Mouse (Mus musculus) hindbrain, embryonic 10.5 days (tissue): ENCODE data around the gene Zfp667. TPM values are rescaled to one million over a fixed set of nuclear protein-coding genes. Genes with fewer than 3 reads are reported as not detected.
A peak's percentile ranks its signal among the peaks of the same experiment; 100 is the strongest.
"Not testable (repeated sequence)": the region's sequence is repeated elsewhere in the genome, so short reads cannot be mapped to it uniquely, and the experiment has no call there.

Experiments used
- DNase-seq: peaks from one replicate; pipeline ENCODE4 v3.0.0-alpha.2; 2017; ENCODE audit warnings: low spot score
- H3K27ac ChIP-seq: fragments of 300-500 bp; sonication (generic); 2 replicates; pipeline ENCODE4 v1.5.1; 2016; ENCODE audit warnings: mild to moderate bottlenecking, moderate library complexity
- H3K27me3 ChIP-seq: fragments of 300-500 bp; sonication (generic); 2 replicates; pipeline ENCODE4 v1.6.1; 2016; ENCODE audit warnings: mild to moderate bottlenecking; ENCODE audit not compliant: poor library complexity, insufficient read depth, severe bottlenecking
- H3K36me3 ChIP-seq: fragments of 300-500 bp; sonication (generic); 2 replicates; pipeline ENCODE4 v1.6.1; 2016; ENCODE audit warnings: mild to moderate bottlenecking, moderate library complexity
- H3K4me1 ChIP-seq: fragments of 300-500 bp; sonication (generic); replicated peaks from 2 replicates; pipeline ENCODE4 v1.6.1; 2016; ENCODE audit warnings: mild to moderate bottlenecking
- H3K4me3 ChIP-seq: fragments of 300-500 bp; sonication (generic); 2 replicates; pipeline ENCODE4 v1.5.1; 2016; ENCODE audit warnings: mild to moderate bottlenecking, moderate library complexity
- H3K9me3 ChIP-seq: fragments of 300-500 bp; sonication (generic); 2 replicates; pipeline ENCODE4 v1.6.1; 2016; ENCODE audit warnings: mild to moderate bottlenecking, moderate library complexity
- WGBS: fragments of 180-500 bp; shearing (Covaris S2); methylation state at CpG from one replicate; pipeline ENCODE4 v1.1.7; 2016; 5-methylcytosine and 5-hydroxymethylcytosine counted together
- polyA plus RNA-seq: library from polyadenylated mRNA; unstranded; fragments of >200 nt; fragmentation: Nextera tagmentation; extraction: Ambion mirVana; gene quantifications from 2 replicates; pipeline ENCODE4 v1.2.1, GENCODE M21; 2016

Gene Zfp667
- polyA plus RNA-seq, 1 experiment from 2014 or later = 9.6 TPM

GRCm38 (mm10) chr7:6265695-6266094, 20.7 kb upstream of the Zfp667 start:
- 63% methylated on average over 8 of the region's 8 CpGs for WGBS
- Histone ChIP-seq H3K9me3 (peaks cover 3% of the 10 kb centered on the region; the same call in 1 of the 2 replicates), H3K4me1 (no peaks in the 10 kb centered on the region), H3K36me3 (no peaks in the 10 kb centered on the region), H3K27ac (no peak overlapping the region), H3K27me3 (no peaks in the 10 kb centered on the region), H3K4me3 (no peak overlapping the region)
- DNase-seq = peak; percentile 23

GRCm38 (mm10) chr7:6277906-6278305, 8.5 kb upstream of the Zfp667 start:
- no peaks in the 10 kb centered on the region for H3K4me1 ChIP-seq
- 68% methylated on average over 3 of the region's 3 CpGs for WGBS
- no peak for DNase-seq
- H3K36me3 ChIP-seq = no peaks in the 10 kb centered on the region
- H3K27me3 ChIP-seq = no peaks in the 10 kb centered on the region
- 0 out of 2 replicates have a peak, but pooled peaks cover 2% of the 10 kb centered on the region for H3K9me3 ChIP-seq
- no peak overlapping the region for H3K27ac ChIP-seq
- H3K4me3 ChIP-seq = no peak overlapping the region

- Histone ChIP-seq H3K36me3 (no peaks in the 10 kb centered on the region), H3K27ac (peak overlapping the region; percentile 91)
- peak; percentile 67 for DNase-seq
Measured at GRCm38 (mm10) chr7:6282749-6283148, 3.6 kb upstream of the Zfp667 start.

DNA sequence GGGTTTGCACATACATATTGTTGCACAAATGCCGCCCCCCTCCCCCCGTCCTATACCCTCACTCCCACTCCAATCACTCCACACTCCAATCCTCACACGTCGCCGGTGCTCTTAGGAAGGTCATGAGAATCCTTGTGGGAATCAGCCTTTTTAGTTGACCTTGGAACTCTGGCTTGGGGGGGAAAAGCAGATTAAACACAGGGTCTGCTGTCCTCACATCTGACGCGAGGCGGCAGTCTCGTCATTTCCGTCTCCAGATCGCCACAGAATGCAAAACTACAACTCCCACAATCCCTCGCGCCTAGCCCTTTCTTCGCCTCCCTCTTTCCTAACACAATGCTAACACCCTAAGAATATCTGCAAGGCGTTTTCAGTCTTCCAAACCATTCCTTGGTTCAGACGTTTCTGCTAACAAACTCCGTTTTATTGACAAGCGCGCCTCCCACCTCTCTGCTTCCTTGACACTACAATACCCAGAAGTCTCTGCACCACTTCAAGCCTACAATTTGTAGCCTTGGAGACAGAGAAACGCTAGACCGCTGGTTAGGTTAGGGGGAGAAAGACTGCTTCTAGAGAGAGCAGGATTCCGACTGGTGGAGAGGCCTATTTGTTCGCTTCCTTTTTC, 2.8 kb upstream of the Zfp667 start:
- under 1% methylated on average over 23 of the region's 23 CpGs for WGBS

More at GRCm38 (mm10) chr7:6282749-6283148, 3.6 kb upstream of the Zfp667 start:
- Histone ChIP-seq H3K4me1 (peaks cover 18% of the 10 kb centered on the region), H3K27me3 (no peaks in the 10 kb centered on the region), H3K4me3 (peak overlapping the region; percentile 61), H3K9me3 (peaks cover 6% of the 10 kb centered on the region; the same call in 1 of the 2 replicates)
- WGBS = 3% methylated on average over 1 of the region's 1 CpGs

GRCm38 (mm10) chr7:6284442-6285012, 1.9 kb upstream of the Zfp667 start:
- H3K4me3 ChIP-seq = no peak overlapping the region
- H3K4me1 ChIP-seq = peaks cover 26% of the 10 kb centered on the region
- no peak for DNase-seq
- no peaks in the 10 kb centered on the region for H3K27me3 ChIP-seq
- peaks cover 4% of the 10 kb centered on the region; the same call in 1 of the 2 replicates for H3K9me3 ChIP-seq
- no peaks in the 10 kb centered on the region for H3K36me3 ChIP-seq
- 86% methylated on average over 4 of the region's 4 CpGs for WGBS
- H3K27ac ChIP-seq = no peak overlapping the region

More for the DNA sequence above, 2.8 kb upstream of the Zfp667 start:
- Histone ChIP-seq H3K27ac (peak overlapping the region; percentile 91), H3K27me3 (no peaks in the 10 kb centered on the region), H3K9me3 (peaks cover 6% of the 10 kb centered on the region; the same call in 1 of the 2 replicates), H3K4me1 (peaks cover 24% of the 10 kb centered on the region), H3K36me3 (no peaks in the 10 kb centered on the region), H3K4me3 (peak overlapping the region; percentile 61)
- peak; percentile 86 for DNase-seq

- DNase-seq = no peak
- H3K27ac ChIP-seq = no peak overlapping the region
- 0 out of 2 replicates have a peak, but pooled peaks cover under 1% of the 10 kb centered on the region for H3K36me3 ChIP-seq
- H3K27me3 ChIP-seq = no peaks in the 10 kb centered on the region
- H3K9me3 ChIP-seq = peaks cover 4% of the 10 kb centered on the region; the same call in 1 of the 2 replicates
- peak overlapping the region; percentile 59 for H3K4me3 ChIP-seq
- 88% methylated on average over 6 of the region's 6 CpGs for WGBS
- H3K4me1 ChIP-seq = peaks cover 26% of the 10 kb centered on the region
Measured at GRCm38 (mm10) chr7:6285366-6285765, 1.0 kb upstream of the Zfp667 start.

DNA sequence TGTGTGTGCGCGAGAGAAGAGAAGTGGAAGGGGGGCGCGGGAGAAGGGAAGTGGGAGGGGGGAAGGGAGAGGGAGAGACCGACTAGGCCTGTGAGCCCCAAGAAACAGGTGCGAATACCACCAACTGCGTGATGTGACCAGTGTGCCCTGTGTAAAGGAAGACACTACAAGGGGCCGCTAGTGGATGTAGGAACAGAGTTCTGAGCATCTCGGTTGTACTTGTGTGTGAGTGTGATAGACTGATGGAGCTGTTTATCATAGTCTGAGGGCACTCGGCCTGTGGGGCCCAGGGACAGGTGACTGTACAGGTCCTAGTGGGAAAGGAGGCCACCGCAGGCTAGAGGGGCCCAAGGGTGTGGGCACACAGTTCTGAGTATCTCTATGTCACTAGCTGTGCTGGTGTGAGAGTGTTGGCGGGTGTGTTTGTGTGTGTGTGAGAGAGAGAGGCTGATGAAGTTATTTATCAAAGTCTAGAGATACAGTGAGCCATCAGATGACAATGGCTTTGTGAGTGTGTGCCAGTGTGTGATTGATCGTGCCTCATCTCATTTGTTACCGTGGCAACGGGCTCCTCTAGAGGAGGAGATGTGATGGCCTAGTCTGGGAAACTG, 647 bp downstream of the Zfp667 start:
- WGBS = 33% methylated on average over 15 of the region's 15 CpGs
- no peaks in the 10 kb centered on the region for H3K27me3 ChIP-seq
- peaks cover 4% of the 10 kb centered on the region; the same call in 1 of the 2 replicates for H3K9me3 ChIP-seq
- DNase-seq = peak; percentile 50
- peaks cover 3% of the 10 kb centered on the region; the same call in 1 of the 2 replicates for H3K36me3 ChIP-seq
- H3K4me3 ChIP-seq = peak overlapping the region; percentile 59
- H3K27ac ChIP-seq = peak overlapping the region; percentile 81
- peaks cover 26% of the 10 kb centered on the region for H3K4me1 ChIP-seq

DNA sequence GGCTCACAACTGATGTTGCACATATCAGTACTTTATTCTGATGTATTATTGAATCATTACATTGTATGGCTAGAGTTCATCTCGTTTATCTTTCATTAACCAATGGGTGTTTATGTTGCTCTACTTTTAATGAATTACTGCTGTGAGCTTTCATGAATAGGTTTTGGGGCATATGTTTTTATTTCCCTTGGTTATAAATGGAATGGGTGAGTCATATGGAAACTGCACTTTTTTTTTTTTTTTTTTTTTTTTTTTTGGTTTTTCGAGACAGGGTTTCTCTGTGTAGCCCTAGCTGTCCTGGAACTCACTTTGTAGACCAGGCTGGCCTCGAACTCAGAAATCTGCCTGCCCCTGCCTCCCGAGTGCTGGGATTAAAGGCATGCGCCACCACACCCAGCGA, 4.7 kb downstream of the Zfp667 start:
- not testable (repeated sequence) for DNase-seq
- WGBS = 93% methylated on average over 5 of the region's 6 CpGs

DNA sequence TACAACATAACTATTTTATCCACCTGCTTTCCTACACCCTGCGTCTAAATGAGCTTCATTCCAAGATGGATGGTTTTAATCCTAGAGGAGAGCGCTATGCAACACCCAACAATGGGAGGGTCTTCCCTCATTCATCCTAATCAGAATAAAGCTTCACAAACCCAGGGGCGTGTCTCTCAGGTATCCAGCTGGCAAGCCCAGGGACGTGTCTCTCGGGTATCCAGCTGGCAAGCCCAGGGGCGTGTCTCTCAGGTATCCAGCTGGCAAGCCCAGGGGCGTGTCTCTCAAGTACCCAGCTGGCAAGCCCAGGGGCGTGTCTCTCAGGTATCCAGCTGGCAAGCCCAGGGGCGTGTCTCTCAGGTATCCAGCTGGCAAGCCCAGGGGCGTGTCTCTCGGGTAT, 14.4 kb downstream of the Zfp667 start:
- WGBS = 82% methylated on average over 11 of the region's 11 CpGs
- not testable (repeated sequence) for H3K4me1 ChIP-seq, H3K27ac ChIP-seq, H3K4me3 ChIP-seq, H3K27me3 ChIP-seq, DNase-seq
- H3K9me3 ChIP-seq = peaks cover 13% of the 10 kb centered on the region
- H3K36me3 ChIP-seq = peaks cover 62% of the 10 kb centered on the region

More for the DNA sequence above, 4.7 kb downstream of the Zfp667 start:
- not testable (repeated sequence) for H3K27ac ChIP-seq, H3K4me3 ChIP-seq, H3K9me3 ChIP-seq, H3K27me3 ChIP-seq
- peaks cover 36% of the 10 kb centered on the region for H3K36me3 ChIP-seq
- peaks cover 19% of the 10 kb centered on the region for H3K4me1 ChIP-seq

- peaks cover 11% of the 10 kb centered on the region; the same call in 1 of the 2 replicates for H3K4me1 ChIP-seq
- H3K36me3 ChIP-seq = 0 out of 2 replicates have a peak, but pooled peaks cover 18% of the 10 kb centered on the region
- WGBS = 21% methylated on average over 23 of the region's 23 CpGs
- H3K9me3 ChIP-seq = peaks cover 7% of the 10 kb centered on the region; the same call in 1 of the 2 replicates
- no peaks in the 10 kb centered on the region for H3K27me3 ChIP-seq
- no peak for DNase-seq
- H3K4me3 ChIP-seq = peak overlapping the region; percentile 63
- H3K27ac ChIP-seq = peak overlapping the region; percentile 92
Measured at GRCm38 (mm10) chr7:6330458-6331232, 44.3 kb downstream of the Zfp667 start.

- Histone ChIP-seq H3K4me1 (peaks cover 11% of the 10 kb centered on the region; the same call in 1 of the 2 replicates), H3K36me3 (0 out of 2 replicates have a peak, but pooled peaks cover 18% of the 10 kb centered on the region), H3K9me3 (peaks cover 7% of the 10 kb centered on the region; the same call in 1 of the 2 replicates), H3K27ac (peak within 1 kb of the TSS; percentile 92), H3K4me3 (peak within 1 kb of the TSS; percentile 63), H3K27me3 (no peaks in the 10 kb centered on the region)
- DNase-seq = peak; percentile 87
- WGBS = 5% methylated on average over 31 of the region's 31 CpGs
Measured at GRCm38 (mm10) chr7:6331233-6331956, 45.0 kb downstream of the Zfp667 start, which contains the start of gene Zfp583. TSS of gene Zfp583 (minus strand) at chr7:6331285.

DNA sequence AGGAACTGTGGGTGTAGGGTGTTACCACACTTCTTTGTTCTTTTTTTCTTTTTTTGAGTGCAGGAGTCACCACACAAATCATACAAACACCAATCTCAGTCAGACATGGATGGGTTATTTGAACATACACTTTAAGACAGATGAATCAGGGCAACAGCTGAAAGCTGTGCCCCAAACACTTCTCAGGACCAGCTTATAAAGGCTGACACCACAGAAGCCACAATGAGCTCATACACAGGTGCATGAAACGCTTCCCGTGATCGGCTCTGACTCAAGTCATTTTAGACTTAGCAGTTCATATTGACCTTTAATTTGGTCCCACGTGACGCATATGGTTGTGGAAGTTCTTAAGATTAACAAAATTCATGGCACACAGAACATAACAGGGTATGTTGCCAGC, 53.5 kb downstream of the Zfp667 start:
- Histone ChIP-seq H3K27me3 (no peaks in the 10 kb centered on the region), H3K4me1 (0 out of 2 replicates have a peak, but pooled peaks cover 4% of the 10 kb centered on the region), H3K4me3 (no peak overlapping the region), H3K9me3 (no peaks in the 10 kb centered on the region), H3K27ac (no peak overlapping the region), H3K36me3 (no peaks in the 10 kb centered on the region)
- DNase-seq = no peak
- 83% methylated on average over 5 of the region's 5 CpGs for WGBS
